Mouse (Mus musculus): ENCODE measurements around the gene Il1rapl1.

DNA sequence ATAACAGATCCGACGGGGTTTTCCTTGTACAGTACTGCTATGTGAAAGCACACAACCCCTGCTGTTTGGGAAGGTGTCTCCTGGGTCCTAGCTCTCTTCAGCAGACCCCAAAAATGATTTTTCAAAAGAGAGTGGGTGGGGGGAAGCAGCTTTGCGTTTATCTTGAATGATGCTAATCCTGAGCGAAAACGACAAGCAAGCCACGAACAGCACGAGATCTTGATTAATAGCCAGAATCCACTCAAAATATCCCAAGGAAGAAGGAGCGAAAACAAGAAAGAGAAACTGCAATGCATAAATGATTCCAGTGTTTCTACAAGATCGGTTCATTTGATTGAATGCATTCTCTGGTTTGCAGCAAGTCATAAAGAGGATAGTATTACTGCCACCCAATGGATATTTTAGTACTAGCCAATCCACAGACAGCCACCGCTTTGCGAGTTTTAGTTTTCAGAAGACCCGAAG, at the start of gene Il1rapl1:
- TF ChIP-seq POLR2A (IDR thresholded peaks at IDR 0.05; ENCODE audit: low read depth, low read length) = no peak
- TF ChIP-seq CTCF (IDR thresholded peaks at IDR 0.05; ENCODE audit: extremely low read depth, insufficient read length, insufficient replicate concordance, low read depth, low read length) = no peak

Data from small intestine, adult 2 months (tissue).